Mouse (Mus musculus): Measurements from ENCODE around the gene Cygb.

DNA sequence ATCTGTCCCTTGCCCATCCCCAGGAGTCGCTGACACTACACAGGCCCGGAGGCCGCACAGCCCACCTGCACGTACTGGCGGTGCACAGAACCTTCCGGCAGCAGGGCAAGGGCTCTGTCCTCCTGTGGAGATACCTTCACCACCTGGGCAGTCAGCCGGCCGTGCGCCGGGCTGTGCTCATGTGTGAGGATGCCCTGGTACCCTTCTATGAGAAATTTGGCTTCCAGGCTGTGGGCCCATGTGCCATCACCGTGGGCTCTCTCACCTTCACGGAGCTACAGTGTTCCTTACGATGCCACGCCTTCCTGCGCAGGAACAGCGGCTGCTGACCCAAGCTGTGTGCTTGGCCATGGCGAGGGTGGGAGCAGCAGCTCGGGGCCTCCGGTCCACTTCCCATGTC lies 57.3 kb downstream of the Cygb start:
- TF ChIP-seq EP300 (IDR thresholded peaks at IDR 0.05; ENCODE audit: low read depth), result no peak
- TF ChIP-seq CTCF (IDR thresholded peaks at IDR 0.05; ENCODE audit: low read depth), result no peak

Data from heart, postnatal 0 days (tissue).